Mouse (Mus musculus): ENCODE measurements around the gene Lbp. TPM values are rescaled to one million over a fixed set of nuclear protein-coding genes. Genes with fewer than 3 reads are reported as not detected.

Gene Lbp
- polyA plus RNA-seq, 1 experiment, result 0.01 TPM

- Histone ChIP-seq H3K9me3 (ENCODE audit: control insufficient read depth, low read length) (no peaks in the 10 kb centered on the region), H3K36me3 (ENCODE audit: control insufficient read depth) (peaks cover 5% of the 10 kb centered on the region; the same call in 1 of the 2 replicates), H3K4me3 (replicated peaks) (no peak overlapping the region), H3K27me3 (ENCODE audit: control insufficient read depth) (no peaks in the 10 kb centered on the region), H3K4me1 (ENCODE audit: control insufficient read depth) (no peaks in the 10 kb centered on the region)
- no peak for TF ChIP-seq GATA1 (IDR thresholded peaks at IDR 0.05; ENCODE audit: low read length)
- no peak for TF ChIP-seq TAL1 (IDR thresholded peaks at IDR 0.05; ENCODE audit: low read length)
Observed at GRCm38 (mm10) chr2:158324531-158325190, 18.4 kb downstream of the Lbp start.

DNA sequence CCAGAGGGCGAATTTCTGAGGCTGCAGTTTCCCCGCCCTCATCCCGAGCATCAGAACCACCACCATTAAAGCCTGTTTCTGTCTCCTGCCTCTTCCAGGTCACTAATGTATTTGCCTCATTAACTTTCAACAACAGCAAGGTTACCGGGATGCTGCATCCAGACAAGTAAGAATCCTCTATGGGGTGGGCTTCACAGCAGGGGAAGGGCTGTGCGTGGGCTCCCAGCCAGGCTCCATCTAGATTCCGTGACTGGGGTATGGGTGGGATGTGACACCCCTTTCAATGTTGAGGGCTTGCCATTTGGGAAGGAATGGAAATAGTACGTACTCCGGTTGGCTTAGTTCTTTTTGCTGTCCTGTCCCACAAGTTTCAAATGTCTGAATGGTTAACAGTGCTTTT, 19.3 kb downstream of the Lbp start:
- Histone ChIP-seq H3K27me3 (ENCODE audit: control insufficient read depth) (no peaks in the 10 kb centered on the region), H3K4me1 (ENCODE audit: control insufficient read depth) (no peaks in the 10 kb centered on the region), H3K36me3 (ENCODE audit: control insufficient read depth) (peaks cover 5% of the 10 kb centered on the region; the same call in 1 of the 2 replicates), H3K4me3 (replicated peaks) (no peak overlapping the region), H3K9me3 (ENCODE audit: control insufficient read depth, low read length) (no peaks in the 10 kb centered on the region)
- TF ChIP-seq GATA1 (IDR thresholded peaks at IDR 0.05; ENCODE audit: low read length), result no peak

DNA sequence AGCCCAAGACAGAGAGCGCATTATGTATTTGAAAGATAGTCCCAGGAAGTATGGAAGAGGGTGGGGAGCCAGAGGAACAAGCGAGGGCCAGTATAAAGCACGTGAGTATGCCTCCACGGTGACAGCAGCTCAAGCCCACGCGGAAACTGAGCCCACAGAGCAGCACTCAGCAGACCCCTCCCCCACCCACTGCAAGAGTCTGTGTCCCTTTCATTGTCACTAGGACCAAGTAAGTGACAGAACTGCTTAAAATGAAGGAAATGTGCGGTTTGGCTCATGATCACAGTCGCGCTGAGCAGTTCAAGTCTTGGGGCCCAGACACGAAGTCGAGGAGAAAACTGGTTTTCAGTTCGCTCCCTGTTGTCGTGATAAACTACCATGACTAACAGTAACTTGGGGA, 28.1 kb downstream of the Lbp start:
- TF ChIP-seq GATA1 (IDR thresholded peaks at IDR 0.05; ENCODE audit: low read length) (no peak), TAL1 (IDR thresholded peaks at IDR 0.05; ENCODE audit: low read length) (no peak)
- no peak overlapping the region for H3K4me3 ChIP-seq (replicated peaks)
- H3K9me3 ChIP-seq (ENCODE audit: control insufficient read depth, low read length), result no peaks in the 10 kb centered on the region
- H3K36me3 ChIP-seq (ENCODE audit: control insufficient read depth), result no peaks in the 10 kb centered on the region
- H3K4me1 ChIP-seq (ENCODE audit: control insufficient read depth), result no peaks in the 10 kb centered on the region
- no peaks in the 10 kb centered on the region for H3K27me3 ChIP-seq (ENCODE audit: control insufficient read depth)

DNA sequence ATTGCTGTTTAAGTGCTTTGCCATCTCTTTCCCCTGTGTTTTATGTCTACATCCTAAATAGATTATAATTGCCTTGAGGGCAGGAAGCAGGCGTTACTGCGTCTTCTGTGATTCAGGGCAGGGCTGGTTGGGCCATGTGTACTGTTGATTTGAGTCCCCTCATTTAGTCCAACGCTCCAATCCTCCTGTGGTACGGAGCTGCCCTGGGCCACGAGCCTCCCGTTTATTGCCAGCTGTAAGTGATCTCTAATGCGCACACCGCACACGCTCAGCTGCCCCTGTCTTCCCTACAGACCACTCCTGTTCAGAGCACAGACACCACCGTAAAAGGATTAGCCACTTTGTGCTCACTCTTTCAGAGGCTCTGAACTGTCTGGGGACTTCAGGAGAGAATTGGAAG, 31.4 kb downstream of the Lbp start:
- Histone ChIP-seq H3K4me3 (replicated peaks) (no peak overlapping the region), H3K4me1 (ENCODE audit: control insufficient read depth) (no peaks in the 10 kb centered on the region), H3K9me3 (ENCODE audit: control insufficient read depth, low read length) (no peaks in the 10 kb centered on the region), H3K27me3 (ENCODE audit: control insufficient read depth) (no peaks in the 10 kb centered on the region), H3K36me3 (ENCODE audit: control insufficient read depth) (no peaks in the 10 kb centered on the region)
- TF ChIP-seq TAL1 (IDR thresholded peaks at IDR 0.05; ENCODE audit: low read length) (no peak), GATA1 (IDR thresholded peaks at IDR 0.05; ENCODE audit: low read length) (no peak)

GRCm38 (mm10) chr2:158339948-158340564, 33.8 kb downstream of the Lbp start:
- no peaks in the 10 kb centered on the region for H3K4me1 ChIP-seq (ENCODE audit: control insufficient read depth)
- no peaks in the 10 kb centered on the region for H3K36me3 ChIP-seq (ENCODE audit: control insufficient read depth)
- TF ChIP-seq GATA1 (IDR thresholded peaks at IDR 0.05; ENCODE audit: low read length) (no peak), TAL1 (IDR thresholded peaks at IDR 0.05; ENCODE audit: low read length) (no peak)
- no peak overlapping the region for H3K4me3 ChIP-seq (replicated peaks)
- no peaks in the 10 kb centered on the region for H3K9me3 ChIP-seq (ENCODE audit: control insufficient read depth, low read length)
- no peaks in the 10 kb centered on the region for H3K27me3 ChIP-seq (ENCODE audit: control insufficient read depth)

- H3K4me1 ChIP-seq (ENCODE audit: control insufficient read depth), result no peaks in the 10 kb centered on the region
- H3K36me3 ChIP-seq (ENCODE audit: control insufficient read depth), result no peaks in the 10 kb centered on the region
- H3K4me3 ChIP-seq (replicated peaks), result no peak overlapping the region
- no peaks in the 10 kb centered on the region; the same call in 1 of the 2 replicates for H3K27me3 ChIP-seq (ENCODE audit: control insufficient read depth)
- no peak for TF ChIP-seq TAL1 (IDR thresholded peaks at IDR 0.05; ENCODE audit: low read length)
- no peak for TF ChIP-seq GATA1 (IDR thresholded peaks at IDR 0.05; ENCODE audit: low read length)
- no peaks in the 10 kb centered on the region for H3K9me3 ChIP-seq (ENCODE audit: control insufficient read depth, low read length)
Observed at GRCm38 (mm10) chr2:158341324-158341723, 35.0 kb downstream of the Lbp start.

GRCm38 (mm10) chr2:158343495-158343894, 37.2 kb downstream of the Lbp start:
- no peaks in the 10 kb centered on the region for H3K36me3 ChIP-seq (ENCODE audit: control insufficient read depth)
- no peaks in the 10 kb centered on the region for H3K9me3 ChIP-seq (ENCODE audit: control insufficient read depth, low read length)
- no peak overlapping the region for H3K4me3 ChIP-seq (replicated peaks)
- H3K4me1 ChIP-seq (ENCODE audit: control insufficient read depth), result no peaks in the 10 kb centered on the region
- TF ChIP-seq TAL1 (IDR thresholded peaks at IDR 0.05; ENCODE audit: low read length) (no peak), GATA1 (IDR thresholded peaks at IDR 0.05; ENCODE audit: low read length) (no peak)
- no peaks in the 10 kb centered on the region; the same call in 1 of the 2 replicates for H3K27me3 ChIP-seq (ENCODE audit: control insufficient read depth)

DNA sequence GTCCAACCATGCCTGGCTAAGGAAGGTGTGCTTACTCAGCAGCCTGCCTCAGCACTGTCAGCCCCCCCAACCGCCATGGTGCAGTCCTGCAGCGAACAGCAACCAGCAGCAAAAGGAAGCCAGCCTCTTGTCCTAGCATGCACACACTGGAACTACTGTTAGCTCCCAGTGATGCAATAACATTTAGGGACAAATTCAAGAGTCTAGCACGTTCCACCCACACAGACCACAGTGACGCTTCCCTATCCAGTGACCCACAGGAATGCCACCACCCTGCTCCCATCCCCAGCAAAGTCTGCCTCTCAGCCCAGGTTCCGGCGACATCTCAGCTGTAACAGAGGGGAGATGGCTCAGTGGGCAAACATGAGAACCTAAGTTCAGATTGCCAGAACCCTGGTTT, 40.2 kb downstream of the Lbp start:
- no peaks in the 10 kb centered on the region for H3K4me1 ChIP-seq (ENCODE audit: control insufficient read depth)
- no peaks in the 10 kb centered on the region for H3K36me3 ChIP-seq (ENCODE audit: control insufficient read depth)
- TF ChIP-seq TAL1 (IDR thresholded peaks at IDR 0.05; ENCODE audit: low read length), result no peak
- TF ChIP-seq GATA1 (IDR thresholded peaks at IDR 0.05; ENCODE audit: low read length), result no peak
- H3K9me3 ChIP-seq (ENCODE audit: control insufficient read depth, low read length), result no peaks in the 10 kb centered on the region
- no peaks in the 10 kb centered on the region; the same call in 1 of the 2 replicates for H3K27me3 ChIP-seq (ENCODE audit: control insufficient read depth)
- H3K4me3 ChIP-seq (replicated peaks), result no peak overlapping the region

DNA sequence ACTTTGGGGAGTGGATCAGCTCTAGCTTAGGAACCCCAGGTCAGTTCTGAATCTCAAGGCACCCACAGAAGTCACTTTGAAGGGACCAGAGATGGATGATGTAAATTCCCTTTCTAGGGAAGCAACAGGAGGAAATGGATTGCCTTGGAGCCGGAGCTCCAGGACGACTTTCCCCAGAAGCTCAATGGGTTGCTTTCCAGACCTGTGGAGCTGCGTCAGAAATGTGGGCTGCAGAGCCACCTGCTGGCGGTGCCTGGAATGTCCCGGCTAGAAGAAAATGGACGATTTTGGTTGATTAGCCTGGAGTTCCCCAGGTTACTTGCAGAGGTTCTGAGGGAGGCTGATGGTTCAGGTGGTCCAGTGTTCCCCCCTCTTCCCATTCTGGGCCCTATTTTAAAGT, 41.6 kb downstream of the Lbp start:
- TF ChIP-seq GATA1 (IDR thresholded peaks at IDR 0.05; ENCODE audit: low read length) (no peak), TAL1 (IDR thresholded peaks at IDR 0.05; ENCODE audit: low read length) (no peak)
- no peaks in the 10 kb centered on the region for H3K9me3 ChIP-seq (ENCODE audit: control insufficient read depth, low read length)
- H3K4me1 ChIP-seq (ENCODE audit: control insufficient read depth), result no peaks in the 10 kb centered on the region
- no peaks in the 10 kb centered on the region; the same call in 1 of the 2 replicates for H3K27me3 ChIP-seq (ENCODE audit: control insufficient read depth)
- H3K4me3 ChIP-seq (replicated peaks), result no peak overlapping the region
- no peaks in the 10 kb centered on the region for H3K36me3 ChIP-seq (ENCODE audit: control insufficient read depth)
